Mouse (Mus musculus): ENCODE data around the gene Cdk5. TPM values are rescaled to one million over a fixed set of nuclear protein-coding genes. Genes with fewer than 3 reads are reported as not detected.

Gene Cdk5
- total and polyA plus RNA-seq, 3 experiments, result 19.9 to 42.7 (median 21.7) TPM

- no peaks in the 10 kb centered on the region for H3K27me3 ChIP-seq (ENCODE audit: control insufficient read depth, insufficient read depth, low read length)
- H3K4me3 ChIP-seq, result no peak within 1 kb of the TSS
- no peak within 1 kb of the TSS for H3K27ac ChIP-seq
- intact Hi-C loops (cut with DNase I), result no loop called here
- peaks cover 1% of the 10 kb centered on the region for H3K4me1 ChIP-seq (ENCODE audit: control insufficient read depth, insufficient read depth, low read length)
- TF ChIP-seq EP300 (IDR thresholded peaks at IDR 0.05; ENCODE audit: insufficient read depth, low read depth, low read length) (no peak), CTCF (IDR thresholded peaks at IDR 0.05) (no peak), POLR2A (IDR thresholded peaks at IDR 0.05; ENCODE audit: insufficient read depth, low read depth, low read length) (no peak)
- 37% methylated on average over 11 of the region's 11 CpGs for WGBS
- no peak for DNase-seq
- H3K79me2 ChIP-seq (replicated peaks; ENCODE audit: control insufficient read depth, insufficient read depth, low read length), result no peaks in the 10 kb centered on the region
- no peaks in the 10 kb centered on the region for H3K36me3 ChIP-seq (ENCODE audit: control insufficient read depth, insufficient read depth, low read length)
- no peak within 1 kb of the TSS for H3K9ac ChIP-seq (ENCODE audit: low read depth, low read length)
Measured at GRCm38 (mm10) chr5:24413042-24413693, 10.2 kb downstream of the Cdk5 start, which contains the start of gene Asic3. Gene Asic3 (plus strand): TSS chr5:24413392.

GRCm38 (mm10) chr5:24412063-24412462 lies 11.3 kb downstream of the Cdk5 start:
- intact Hi-C loops (cut with DNase I), result no loop called here
- Histone ChIP-seq H3K9ac (ENCODE audit: low read depth, low read length) (no peak overlapping the region), H3K36me3 (ENCODE audit: control insufficient read depth, insufficient read depth, low read length) (no peaks in the 10 kb centered on the region), H3K27me3 (ENCODE audit: control insufficient read depth, insufficient read depth, low read length) (no peaks in the 10 kb centered on the region), H3K4me3 (no peak overlapping the region), H3K27ac (no peak overlapping the region), H3K79me2 (replicated peaks; ENCODE audit: control insufficient read depth, insufficient read depth, low read length) (no peaks in the 10 kb centered on the region), H3K4me1 (ENCODE audit: control insufficient read depth, insufficient read depth, low read length) (peaks cover 1% of the 10 kb centered on the region)
- TF ChIP-seq EP300 (IDR thresholded peaks at IDR 0.05; ENCODE audit: insufficient read depth, low read depth, low read length) (no peak), POLR2A (IDR thresholded peaks at IDR 0.05; ENCODE audit: insufficient read depth, low read depth, low read length) (no peak)
- 82% methylated on average over 2 of the region's 2 CpGs for WGBS
- no peak for DNase-seq

- Histone ChIP-seq H3K9ac (ENCODE audit: low read depth, low read length) (no peak overlapping the region), H3K27me3 (ENCODE audit: control insufficient read depth, insufficient read depth, low read length) (no peaks in the 10 kb centered on the region), H3K27ac (no peak overlapping the region), H3K79me2 (replicated peaks; ENCODE audit: control insufficient read depth, insufficient read depth, low read length) (no peaks in the 10 kb centered on the region), H3K4me3 (no peak overlapping the region), H3K4me1 (ENCODE audit: control insufficient read depth, insufficient read depth, low read length) (no peaks in the 10 kb centered on the region; the same call in 1 of the 2 replicates), H3K36me3 (ENCODE audit: control insufficient read depth, insufficient read depth, low read length) (no peaks in the 10 kb centered on the region)
- intact Hi-C loops (cut with DNase I), result no loop called here
- DNase-seq, result no peak
- 72% methylated on average over 2 of the region's 2 CpGs for WGBS
- TF ChIP-seq EP300 (IDR thresholded peaks at IDR 0.05; ENCODE audit: insufficient read depth, low read depth, low read length) (no peak), POLR2A (IDR thresholded peaks at IDR 0.05; ENCODE audit: insufficient read depth, low read depth, low read length) (no peak), CTCF (IDR thresholded peaks at IDR 0.05) (no peak)
Measured at GRCm38 (mm10) chr5:24409466-24409865, 13.9 kb downstream of the Cdk5 start.

GRCm38 (mm10) chr5:24408651-24409050 lies 14.7 kb downstream of the Cdk5 start:
- no peaks in the 10 kb centered on the region for H3K27me3 ChIP-seq (ENCODE audit: control insufficient read depth, insufficient read depth, low read length)
- no peaks in the 10 kb centered on the region for H3K36me3 ChIP-seq (ENCODE audit: control insufficient read depth, insufficient read depth, low read length)
- 68% methylated on average over 13 of the region's 13 CpGs for WGBS
- no peaks in the 10 kb centered on the region; the same call in 1 of the 2 replicates for H3K4me1 ChIP-seq (ENCODE audit: control insufficient read depth, insufficient read depth, low read length)
- DNase-seq, result no peak
- H3K27ac ChIP-seq, result no peak overlapping the region
- TF ChIP-seq POLR2A (IDR thresholded peaks at IDR 0.05; ENCODE audit: insufficient read depth, low read depth, low read length), result no peak
- no peak for TF ChIP-seq EP300 (IDR thresholded peaks at IDR 0.05; ENCODE audit: insufficient read depth, low read depth, low read length)
- TF ChIP-seq CTCF (IDR thresholded peaks at IDR 0.05), result no peak
- H3K4me3 ChIP-seq, result no peak overlapping the region
- no peaks in the 10 kb centered on the region for H3K79me2 ChIP-seq (replicated peaks; ENCODE audit: control insufficient read depth, insufficient read depth, low read length)
- intact Hi-C loops (cut with DNase I), result no loop called here
- no peak overlapping the region for H3K9ac ChIP-seq (ENCODE audit: low read depth, low read length)

GRCm38 (mm10) chr5:24405389-24405876 lies 17.9 kb downstream of the Cdk5 start:
- Histone ChIP-seq H3K27ac (no peak overlapping the region), H3K79me2 (replicated peaks; ENCODE audit: control insufficient read depth, insufficient read depth, low read length) (no peaks in the 10 kb centered on the region), H3K4me1 (ENCODE audit: control insufficient read depth, insufficient read depth, low read length) (no peaks in the 10 kb centered on the region; the same call in 1 of the 2 replicates), H3K4me3 (no peak overlapping the region), H3K9ac (ENCODE audit: low read depth, low read length) (no peak overlapping the region), H3K27me3 (ENCODE audit: control insufficient read depth, insufficient read depth, low read length) (no peaks in the 10 kb centered on the region), H3K36me3 (ENCODE audit: control insufficient read depth, insufficient read depth, low read length) (no peaks in the 10 kb centered on the region)
- intact Hi-C loops (cut with DNase I), result no loop called here
- 51% methylated on average over 3 of the region's 3 CpGs for WGBS
- DNase-seq, result no peak
- TF ChIP-seq EP300 (IDR thresholded peaks at IDR 0.05; ENCODE audit: insufficient read depth, low read depth, low read length) (no peak), CTCF (IDR thresholded peaks at IDR 0.05) (no peak), POLR2A (IDR thresholded peaks at IDR 0.05; ENCODE audit: insufficient read depth, low read depth, low read length) (no peak)

GRCm38 (mm10) chr5:24404594-24405360 lies 18.6 kb downstream of the Cdk5 start:
- Histone ChIP-seq H3K9ac (ENCODE audit: low read depth, low read length) (no peak overlapping the region), H3K27ac (no peak overlapping the region), H3K27me3 (ENCODE audit: control insufficient read depth, insufficient read depth, low read length) (no peaks in the 10 kb centered on the region), H3K36me3 (ENCODE audit: control insufficient read depth, insufficient read depth, low read length) (no peaks in the 10 kb centered on the region), H3K79me2 (replicated peaks; ENCODE audit: control insufficient read depth, insufficient read depth, low read length) (no peaks in the 10 kb centered on the region), H3K4me1 (ENCODE audit: control insufficient read depth, insufficient read depth, low read length) (no peaks in the 10 kb centered on the region; the same call in 1 of the 2 replicates), H3K4me3 (no peak overlapping the region)
- WGBS, result 67% methylated on average over 6 of the region's 6 CpGs
- no peak for DNase-seq
- TF ChIP-seq POLR2A (IDR thresholded peaks at IDR 0.05; ENCODE audit: insufficient read depth, low read depth, low read length) (no peak), EP300 (IDR thresholded peaks at IDR 0.05; ENCODE audit: insufficient read depth, low read depth, low read length) (no peak), CTCF (IDR thresholded peaks at IDR 0.05) (no peak)
- intact Hi-C loops (cut with DNase I), result no loop called here
